Mouse (Mus musculus): ENCODE data around the gene Dennd6b. TPM values are rescaled to one million over a fixed set of nuclear protein-coding genes. Genes with fewer than 3 reads are reported as not detected.

Gene Dennd6b
- polyA plus RNA-seq, 1 experiment from 2014 or later = 85.3 TPM

- H3K4me2 ChIP-seq (replicated peaks) = peak overlapping the region; percentile 82
- H3K4me3 ChIP-seq (replicated peaks) = peak overlapping the region; percentile 87
- under 1% methylated on average over 26 of the region's 26 CpGs for WGBS
- H3K9me3 ChIP-seq = no peaks in the 10 kb centered on the region
- ATAC-seq = no peak; the same call in 1 of the 2 replicates
- peaks cover 85% of the 10 kb centered on the region for H3K4me1 ChIP-seq (replicated peaks)
- peaks cover 8% of the 10 kb centered on the region for H3K36me3 ChIP-seq
- H3K9ac ChIP-seq (replicated peaks) = peak overlapping the region; percentile 98
- no peaks in the 10 kb centered on the region for H3K27me3 ChIP-seq
- H3K27ac ChIP-seq = peak overlapping the region; percentile 96
Observed at GRCm38 (mm10) chr15:89180081-89180541, 16.2 kb downstream of the Dennd6b start.

- ATAC-seq = no peak
- H3K9me3 ChIP-seq = no peaks in the 10 kb centered on the region
- WGBS = 2% methylated on average over 6 of the region's 6 CpGs
- H3K4me3 ChIP-seq (replicated peaks) = peak overlapping the region; percentile 87
- H3K36me3 ChIP-seq = peaks cover 3% of the 10 kb centered on the region
- H3K27ac ChIP-seq = peak overlapping the region; percentile 96
- peaks cover 86% of the 10 kb centered on the region for H3K4me1 ChIP-seq (replicated peaks)
- peak overlapping the region; percentile 98 for H3K9ac ChIP-seq (replicated peaks)
- H3K4me2 ChIP-seq (replicated peaks) = peak overlapping the region; percentile 82
- H3K27me3 ChIP-seq = no peaks in the 10 kb centered on the region
Observed at GRCm38 (mm10) chr15:89179630-89179964, 16.7 kb downstream of the Dennd6b start.

- H3K27me3 ChIP-seq = no peaks in the 10 kb centered on the region
- H3K36me3 ChIP-seq = no peaks in the 10 kb centered on the region
- ATAC-seq = no peak
- H3K4me2 ChIP-seq (replicated peaks) = peak overlapping the region; percentile 82
- WGBS = 2% methylated on average over 16 of the region's 16 CpGs
- H3K9ac ChIP-seq (replicated peaks) = peak overlapping the region; percentile 98
- H3K9me3 ChIP-seq = no peaks in the 10 kb centered on the region
- peak overlapping the region; percentile 96 for H3K27ac ChIP-seq
- peaks cover 86% of the 10 kb centered on the region for H3K4me1 ChIP-seq (replicated peaks)
- peak overlapping the region; percentile 87 for H3K4me3 ChIP-seq (replicated peaks)
Observed at GRCm38 (mm10) chr15:89178954-89179629, 17.2 kb downstream of the Dennd6b start.

DNA sequence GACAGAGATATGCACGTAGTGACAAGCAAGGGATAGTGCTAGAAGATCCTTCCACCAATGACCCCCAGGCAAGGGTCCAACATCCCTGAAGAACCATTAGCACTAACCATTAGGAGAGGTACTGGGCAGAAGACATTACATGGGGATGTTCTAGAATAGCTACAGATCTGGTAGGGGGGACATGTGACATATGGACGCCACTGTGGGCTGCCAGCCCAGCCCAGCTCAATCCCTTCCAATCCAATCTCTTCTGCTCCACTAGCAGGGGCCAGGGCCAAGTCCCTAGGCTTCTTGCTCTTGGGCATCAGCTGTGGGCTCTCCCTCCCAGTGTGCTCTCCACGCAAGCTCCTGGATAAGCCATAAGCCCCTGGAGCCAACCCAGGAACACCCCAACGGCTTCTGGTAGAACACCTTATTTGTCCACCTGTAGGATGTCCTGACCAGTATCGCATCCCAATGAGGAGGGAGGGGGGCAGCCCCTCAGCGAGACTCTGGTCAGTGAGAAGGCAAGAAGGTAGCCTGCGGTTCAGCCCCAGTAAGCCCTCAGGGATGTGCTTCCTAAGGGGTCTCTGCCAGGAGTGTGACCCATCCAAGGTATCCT lies 17.9 kb downstream of the Dennd6b start:
- Histone ChIP-seq H3K4me1 (replicated peaks) (peaks cover 91% of the 10 kb centered on the region), H3K36me3 (no peaks in the 10 kb centered on the region), H3K9ac (replicated peaks) (peak overlapping the region; percentile 98), H3K9me3 (no peaks in the 10 kb centered on the region), H3K4me3 (replicated peaks) (peak overlapping the region; percentile 87), H3K4me2 (replicated peaks) (peak overlapping the region; percentile 82), H3K27me3 (no peaks in the 10 kb centered on the region), H3K27ac (peak overlapping the region; percentile 96; the same call in 1 of the 2 replicates)
- no peak for ATAC-seq
- WGBS = 61% methylated on average over 7 of the region's 7 CpGs

DNA sequence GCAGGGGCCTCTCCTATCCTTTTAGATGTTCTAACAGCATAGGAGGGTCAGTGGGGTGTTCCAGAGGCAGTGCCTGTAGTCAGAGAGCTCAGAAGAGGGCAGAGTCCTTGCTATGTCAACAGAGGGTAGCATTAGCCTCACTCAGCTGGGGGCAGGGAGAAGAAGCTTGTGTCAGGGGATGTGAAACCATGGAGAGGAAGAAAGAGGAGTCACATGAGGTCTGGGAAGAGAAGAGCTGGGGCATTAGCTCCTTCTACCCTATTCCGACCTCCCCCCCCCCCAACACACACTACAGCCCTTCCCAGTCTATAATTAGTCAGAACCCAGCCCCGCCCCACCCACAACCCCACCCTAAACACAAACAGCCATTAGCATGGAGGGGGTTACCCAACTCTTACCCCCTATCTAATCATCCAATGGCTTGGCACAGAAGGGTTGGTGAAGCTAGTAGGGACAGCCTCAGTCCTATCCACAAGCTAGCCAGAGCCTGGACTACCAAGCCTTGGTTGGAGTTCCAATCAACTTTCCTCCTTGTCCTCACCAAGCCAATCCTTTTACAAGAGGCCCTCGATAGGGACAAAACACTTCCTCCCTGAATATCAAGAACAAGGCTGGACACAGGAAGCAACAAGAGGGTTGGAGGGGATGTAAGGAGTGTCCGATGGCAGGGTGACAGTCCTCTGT lies 18.6 kb downstream of the Dennd6b start:
- peak overlapping the region; percentile 62 for H3K27ac ChIP-seq
- peaks cover 92% of the 10 kb centered on the region for H3K4me1 ChIP-seq (replicated peaks)
- peak overlapping the region; percentile 49; the same call in 1 of the 2 replicates for H3K9ac ChIP-seq (replicated peaks)
- H3K9me3 ChIP-seq = no peaks in the 10 kb centered on the region
- WGBS = 82% methylated on average over 4 of the region's 4 CpGs
- ATAC-seq = no peak
- H3K4me2 ChIP-seq (replicated peaks) = peak overlapping the region; percentile 82
- no peaks in the 10 kb centered on the region for H3K27me3 ChIP-seq
- H3K4me3 ChIP-seq (replicated peaks) = peak overlapping the region; percentile 87; the same call in 1 of the 2 replicates
- H3K36me3 ChIP-seq = no peaks in the 10 kb centered on the region

GRCm38 (mm10) chr15:89177121-89177520 lies 19.2 kb downstream of the Dennd6b start:
- H3K9ac ChIP-seq (replicated peaks) = peak overlapping the region; percentile 49; the same call in 1 of the 2 replicates
- peak overlapping the region; percentile 62 for H3K27ac ChIP-seq
- H3K9me3 ChIP-seq = no peaks in the 10 kb centered on the region
- no peaks in the 10 kb centered on the region for H3K27me3 ChIP-seq
- H3K4me2 ChIP-seq (replicated peaks) = peak overlapping the region; percentile 82
- peaks cover 92% of the 10 kb centered on the region for H3K4me1 ChIP-seq (replicated peaks)
- H3K4me3 ChIP-seq (replicated peaks) = 0 out of 2 replicates have a peak overlapping the region, but pooled peaks have one; percentile 6
- ATAC-seq = no peak
- 16% methylated on average over 5 of the region's 5 CpGs for WGBS
- H3K36me3 ChIP-seq = no peaks in the 10 kb centered on the region

- H3K27me3 ChIP-seq = no peaks in the 10 kb centered on the region
- peaks cover 91% of the 10 kb centered on the region for H3K4me1 ChIP-seq (replicated peaks)
- H3K27ac ChIP-seq = no peak overlapping the region
- no peak for ATAC-seq
- H3K9me3 ChIP-seq = no peaks in the 10 kb centered on the region
- H3K9ac ChIP-seq (replicated peaks) = 0 out of 2 replicates have a peak overlapping the region, but pooled peaks have one; percentile 36
- H3K36me3 ChIP-seq = 0 out of 2 replicates have a peak, but pooled peaks cover under 1% of the 10 kb centered on the region
- 0 out of 2 replicates have a peak overlapping the region, but pooled peaks have one; percentile 98 for H3K4me2 ChIP-seq (replicated peaks)
- WGBS = 75% methylated on average over 13 of the region's 13 CpGs
- no peak overlapping the region for H3K4me3 ChIP-seq (replicated peaks)
Observed at GRCm38 (mm10) chr15:89175411-89176155, 20.7 kb downstream of the Dennd6b start.

GRCm38 (mm10) chr15:89174889-89175339 lies 21.4 kb downstream of the Dennd6b start:
- H3K27ac ChIP-seq = 0 out of 2 replicates have a peak overlapping the region, but pooled peaks have one; percentile 25
- H3K4me1 ChIP-seq (replicated peaks) = peaks cover 96% of the 10 kb centered on the region
- H3K27me3 ChIP-seq = no peaks in the 10 kb centered on the region
- no peak overlapping the region for H3K4me3 ChIP-seq (replicated peaks)
- no peaks in the 10 kb centered on the region for H3K9me3 ChIP-seq
- H3K9ac ChIP-seq (replicated peaks) = 0 out of 2 replicates have a peak overlapping the region, but pooled peaks have one; percentile 36
- H3K36me3 ChIP-seq = peaks cover 7% of the 10 kb centered on the region
- peak overlapping the region; percentile 98; the same call in 1 of the 2 replicates for H3K4me2 ChIP-seq (replicated peaks)
- no peak for ATAC-seq
- 64% methylated on average over 11 of the region's 11 CpGs for WGBS

GRCm38 (mm10) chr15:89173906-89174214 lies 22.4 kb downstream of the Dennd6b start:
- Histone ChIP-seq H3K4me1 (replicated peaks) (peaks cover 96% of the 10 kb centered on the region), H3K27ac (peak overlapping the region; percentile 85; the same call in 1 of the 2 replicates), H3K9ac (replicated peaks) (peak overlapping the region; percentile 82), H3K36me3 (peaks cover 17% of the 10 kb centered on the region), H3K9me3 (no peaks in the 10 kb centered on the region), H3K4me3 (replicated peaks) (peak overlapping the region; percentile 58), H3K4me2 (replicated peaks) (peak overlapping the region; percentile 98), H3K27me3 (no peaks in the 10 kb centered on the region)
- 1% methylated on average over 15 of the region's 15 CpGs for WGBS
- ATAC-seq = peak; percentile 28

DNA sequence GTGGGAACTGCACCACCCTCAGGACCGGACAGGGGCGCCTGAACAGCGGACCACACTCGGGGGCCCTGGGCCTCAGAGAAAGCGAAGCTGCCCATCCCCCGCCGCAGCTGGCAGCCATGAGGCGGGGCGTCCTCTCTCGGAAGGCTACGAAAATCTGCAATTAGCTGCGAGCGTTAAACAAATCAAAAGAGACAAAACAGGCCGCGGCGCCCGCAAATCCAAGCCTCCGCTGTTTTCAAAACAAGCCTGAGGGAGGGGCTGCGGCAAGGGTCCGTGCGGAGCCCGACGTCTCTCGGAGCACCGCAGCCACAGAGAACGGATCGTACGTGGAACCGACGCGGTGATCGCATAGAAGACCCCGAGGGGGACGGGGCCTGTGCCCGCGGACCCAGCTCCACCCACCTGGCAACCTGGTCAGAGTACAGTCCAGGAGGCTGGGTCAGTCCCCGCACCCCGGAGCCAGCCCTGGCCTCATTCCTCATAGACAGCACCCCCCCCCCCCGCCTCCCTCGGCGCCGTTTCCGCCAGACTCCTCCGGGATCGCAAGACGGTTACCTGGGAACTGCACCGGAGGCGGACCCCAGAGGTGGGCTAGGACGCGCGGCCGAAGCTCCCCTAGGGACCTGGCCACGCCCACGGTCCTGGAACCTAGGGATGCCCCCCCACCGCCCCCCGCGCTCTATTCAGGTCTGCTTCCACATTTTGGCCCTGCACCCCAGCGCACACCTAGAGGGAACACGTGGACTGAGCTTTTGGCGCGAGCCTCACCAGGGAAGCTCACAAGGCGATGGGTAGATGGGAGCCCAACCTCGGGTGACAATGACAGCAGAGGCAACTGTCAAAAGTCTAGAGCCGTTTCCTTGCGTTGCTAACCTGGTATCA lies 23.0 kb downstream of the Dennd6b start:
- peaks cover 92% of the 10 kb centered on the region for H3K4me1 ChIP-seq (replicated peaks)
- H3K4me2 ChIP-seq (replicated peaks) = peak overlapping the region; percentile 98
- peaks cover 23% of the 10 kb centered on the region for H3K36me3 ChIP-seq
- H3K4me3 ChIP-seq (replicated peaks) = peak overlapping the region; percentile 58
- peak overlapping the region; percentile 85 for H3K27ac ChIP-seq
- no peaks in the 10 kb centered on the region for H3K27me3 ChIP-seq
- WGBS = under 1% methylated on average over 62 of the region's 65 CpGs
- H3K9ac ChIP-seq (replicated peaks) = peak overlapping the region; percentile 82
- peak; percentile 63 for ATAC-seq
- H3K9me3 ChIP-seq = no peaks in the 10 kb centered on the region

All from midbrain, embryonic 13.5 days (tissue).